Comparison of ENCODE assay signal across 9 mouse cellular contexts in the genomic region with DNA sequence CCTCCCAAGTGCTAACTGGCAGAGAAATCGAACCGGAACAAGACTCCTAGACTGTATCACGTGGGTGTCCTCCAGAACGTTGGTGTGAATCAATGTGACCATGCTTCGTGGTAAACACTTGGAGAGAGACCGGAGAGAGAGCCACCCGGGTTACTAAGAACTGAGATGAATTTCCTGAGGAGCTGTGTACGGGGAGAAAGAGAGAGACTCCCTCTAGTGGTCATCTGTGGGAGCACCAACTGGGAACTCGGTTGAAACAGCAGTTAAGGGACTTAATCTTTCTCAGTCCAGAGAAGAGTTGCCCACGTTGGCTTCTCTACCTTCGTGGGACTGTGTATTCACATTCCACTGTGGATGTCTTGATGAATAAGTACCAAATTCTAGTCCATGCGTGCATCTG. TPM values are rescaled to one million over a fixed set of nuclear protein-coding genes. Genes with fewer than 3 reads are reported as not detected.
DNase-seq lines count a peak whose midpoint lies in the region; ATAC-seq and TF ChIP-seq lines count a peak whose summit lies in the region.
"Had no signal": no experiment of that assay in that cellular context is flagged by ENCODE, and none has a peak within 500 bp of the region (broad histone marks: within the 10 kb centered on the region; RNA-seq: fewer than 3 reads in every experiment).

No protein-coding gene starts in this region.

- WGBS in intestine, embryonic 14.5 days: 52% methylated on average over 12 of the region's 12 CpGs
- 50% methylated on average over 12 of the region's 12 CpGs for WGBS in intestine, embryonic 15.5 days
- WGBS in heart, postnatal 0 days: 45% methylated on average over 12 of the region's 12 CpGs

- TF ChIP-seq CTCF in G1E (IDR thresholded peaks at IDR 0.05; ENCODE audit: low read depth, low read length): peak; percentile 55
- peak; percentile 66 for TF ChIP-seq CTCF in heart, postnatal 0 days (IDR thresholded peaks at IDR 0.05; ENCODE audit: low read depth)

- ATAC-seq in intestine, embryonic 14.5 days (replicated peaks; ENCODE audit: low FRiP score, low TSS enrichment, low read depth): no peak
- no peak for ATAC-seq in intestine, embryonic 15.5 days
- no peak for ATAC-seq in G1E (ENCODE audit: extremely low read depth, insufficient number of reproducible peaks, low FRiP score, poor library complexity, severe bottlenecking)
- ATAC-seq in heart, postnatal 0 days (ENCODE audit: insufficient read depth, low read depth): no peak

- H3K4me2 ChIP-seq in intestine, embryonic 14.5 days (ENCODE audit: low read length): no peak overlapping the region
- H3K4me2 ChIP-seq in intestine, embryonic 15.5 days (replicated peaks): no peak overlapping the region
- H3K4me2 ChIP-seq in heart, postnatal 0 days (ENCODE audit: low read depth, low read length): no peak overlapping the region

- H3K4me1 ChIP-seq in intestine, embryonic 14.5 days (replicated peaks; ENCODE audit: control insufficient read depth, insufficient read depth, low read length): no peaks in the 10 kb centered on the region
- H3K4me1 ChIP-seq in intestine, embryonic 15.5 days (replicated peaks): no peaks in the 10 kb centered on the region
- 0 out of 2 replicates have a peak, but pooled peaks cover 5% of the 10 kb centered on the region for H3K4me1 ChIP-seq in G1E (ENCODE audit: insufficient read depth, low read depth, low read length)
- no peaks in the 10 kb centered on the region for H3K4me1 ChIP-seq in heart, postnatal 0 days (ENCODE audit: control insufficient read depth, insufficient read depth)

- no peak for TF ChIP-seq EP300 in heart, postnatal 0 days (IDR thresholded peaks at IDR 0.05; ENCODE audit: low read depth)

- no peaks in the 10 kb centered on the region for H3K27me3 ChIP-seq in intestine, embryonic 14.5 days (replicated peaks; ENCODE audit: control insufficient read depth, insufficient read depth, low read length)
- no peaks in the 10 kb centered on the region for H3K27me3 ChIP-seq in intestine, embryonic 15.5 days (replicated peaks)
- peaks cover 3% of the 10 kb centered on the region; the same call in 1 of the 2 replicates for H3K27me3 ChIP-seq in G1E (ENCODE audit: insufficient read depth, low read length)
- H3K27me3 ChIP-seq in heart, postnatal 0 days (ENCODE audit: control insufficient read depth, insufficient read depth, low read length): no peaks in the 10 kb centered on the region

- H3K4me3 ChIP-seq in intestine, embryonic 14.5 days (ENCODE audit: low read depth, low read length): no peak overlapping the region
- H3K4me3 ChIP-seq in intestine, embryonic 15.5 days (replicated peaks): no peak overlapping the region
- H3K4me3 ChIP-seq in G1E (ENCODE audit: low read depth, low read length): no peak overlapping the region
- H3K4me3 ChIP-seq in heart, postnatal 0 days (ENCODE audit: low read depth, low read length): no peak overlapping the region
- H3K4me3 ChIP-seq: erythroblast, embryonic 14.5 days had no signal

- no peaks in the 10 kb centered on the region for H3K36me3 ChIP-seq in intestine, embryonic 14.5 days (ENCODE audit: control insufficient read depth, insufficient read depth, low read length)
- H3K36me3 ChIP-seq in intestine, embryonic 15.5 days: no peaks in the 10 kb centered on the region
- no peaks in the 10 kb centered on the region for H3K36me3 ChIP-seq in G1E (replicated peaks)
- H3K36me3 ChIP-seq in heart, postnatal 0 days (replicated peaks; ENCODE audit: control insufficient read depth, insufficient read depth, low read length): no peaks in the 10 kb centered on the region

- 0 out of 2 replicates have a peak, but pooled peaks cover 5% of the 10 kb centered on the region for H3K9me3 ChIP-seq in intestine, embryonic 14.5 days (ENCODE audit: control insufficient read depth, low read length)
- no peaks in the 10 kb centered on the region for H3K9me3 ChIP-seq in intestine, embryonic 15.5 days
- H3K9me3 ChIP-seq in G1E (replicated peaks): peaks cover 2% of the 10 kb centered on the region; the same call in 1 of the 2 replicates
- no peaks in the 10 kb centered on the region for H3K9me3 ChIP-seq in heart, postnatal 0 days (replicated peaks; ENCODE audit: control insufficient read depth, low read length)

- DNase-seq in intestine, embryonic 14.5 days (ENCODE audit: low spot score): peak; percentile 65
- peak; percentile 22 for DNase-seq in G1E (ENCODE audit: low spot score)
- peak; percentile 45 for DNase-seq in c-Kit-positive CD71-positive TER-119-positive erythroid progenitor cells, embryonic 14.5 days (ENCODE audit: low spot score)
- DNase-seq in heart, postnatal 0 days (ENCODE audit: low spot score): no peak
- peak; percentile 47 to 70 for DNase-seq in left cerebral cortex, postnatal 25 days (ENCODE audit: low spot score in 2 of 2)
- peak; percentile 79 for DNase-seq in retina, embryonic 14.5 days (ENCODE audit: low spot score)
- peak; percentile 75 for DNase-seq in thymus, postnatal 4 days

- no peak overlapping the region for H3K9ac ChIP-seq in intestine, embryonic 14.5 days (ENCODE audit: low read length)
- H3K9ac ChIP-seq in intestine, embryonic 15.5 days: no peak overlapping the region
- no peak overlapping the region for H3K9ac ChIP-seq in heart, postnatal 0 days (replicated peaks; ENCODE audit: low read depth, low read length)

- intact Hi-C loops in left cerebral cortex, postnatal 25 days (cut with DNase I): loop anchor here (10.0 kb wide), 1 partner anchor 218 kb away; no protein-coding TSS in a partner anchor

- H3K27ac ChIP-seq in intestine, embryonic 14.5 days (ENCODE audit: low read depth): no peak overlapping the region
- no peak overlapping the region for H3K27ac ChIP-seq in intestine, embryonic 15.5 days
- no peak overlapping the region for H3K27ac ChIP-seq in heart, postnatal 0 days (ENCODE audit: low read depth)

RNA-seq across cellular contexts. Expression of a gene that starts 53.3 kb away (rescaled TPM):
- 92.1 and 102 TPM in 2 replicates for polyA plus RNA-seq in intestine, embryonic 14.5 days (2014; fragmentation: Nextera tagmentation; extraction: Ambion mirVana)
- polyA plus RNA-seq in intestine, embryonic 15.5 days (2015; fragmentation: Nextera tagmentation; extraction: Ambion mirVana): 73.8 and 78.8 TPM in 2 replicates
- 72.5 and 79.2 TPM in 2 replicates for total RNA-seq in G1E (2014; fragmentation: Nextera tagmentation)
- 120 and 132 TPM in 2 replicates for total RNA-seq in G1E (2017)
- 7.8 and 8.7 TPM in 2 replicates for polyA plus RNA-seq in G1E (2012)
- total RNA-seq in heart, postnatal 0 days (2014; rRNA removed; ENCODE audit: low replicate concordance): 26.9 and 33.7 TPM in 2 replicates
- polyA plus RNA-seq in heart, postnatal 0 days (2015; fragmentation: Nextera tagmentation; extraction: Ambion mirVana): 48.7 and 52.5 TPM in 2 replicates
- total RNA-seq in left cerebral cortex, postnatal 25 days (2021): 10 to 100 TPM; 64.9 to 65.5 TPM
